Mouse (Mus musculus): Measurements from ENCODE around the gene Camta1. TPM values are rescaled to one million over a fixed set of nuclear protein-coding genes. Genes with fewer than 3 reads are reported as not detected.

Camta1 gene
- polyA plus RNA-seq, 2 experiments = 7.3 to 32.8 TPM

DNA sequence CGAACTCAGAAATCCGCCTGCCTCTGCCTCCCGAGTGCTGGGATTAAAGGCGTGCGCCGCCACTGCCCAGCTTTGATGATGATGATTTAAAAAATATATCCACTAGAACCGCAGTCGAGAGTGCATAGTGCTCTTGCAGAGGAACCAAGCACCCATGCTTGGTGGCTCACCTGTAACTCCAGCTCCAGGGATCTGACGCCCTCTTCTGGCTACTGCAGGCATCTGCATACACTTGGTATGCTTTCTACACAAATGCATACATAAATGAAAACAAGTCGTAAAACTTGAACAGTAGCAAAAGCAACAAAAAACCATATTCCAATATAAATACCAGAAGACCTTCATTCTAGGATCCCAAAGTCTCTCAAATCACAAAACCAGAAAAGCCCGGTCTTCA lies 896.1 kb downstream of the Camta1 start:
- 66% methylated on average over 11 of the region's 11 CpGs for WGBS (ENCODE audit: insufficient replicate concordance)
- no peak overlapping the region for H3K9ac ChIP-seq (replicated peaks)
- no peak for DNase-seq (ENCODE audit: low read depth in 3 of 3, low spot score in 3 of 3)

GRCm38 (mm10) chr4:150964635-150965554 lies 896.8 kb downstream of the Camta1 start:
- H3K4me3 ChIP-seq (ENCODE audit: insufficient read depth in 1 of 2, low read depth in 2 of 2, low read length in 2 of 2) = peak overlapping the region; percentile 11 to 19; a peak in 1 of 4 replicates
- peak; percentile 71; the same call in 1 of the 2 replicates for ATAC-seq (ENCODE audit: insufficient read depth)

More for the DNA sequence above, 896.1 kb downstream of the Camta1 start:
- ATAC-seq (ENCODE audit: insufficient read depth) = no peak
- Histone ChIP-seq H3K9me3 (ENCODE audit: control insufficient read depth, low read length) (no peaks in the 10 kb centered on the region), H3K27me3 (ENCODE audit: control insufficient read depth, insufficient read depth, low read length) (no peaks in the 10 kb centered on the region), H3K4me1 (replicated peaks; ENCODE audit: control insufficient read depth in 2 of 2, insufficient read depth in 2 of 2, low read length in 1 of 2) (peaks cover 0 to 4% of the 10 kb centered on the region in 2 experiments; a peak in 1 of 4 replicates), H3K27ac (no peak overlapping the region), H3K36me3 (replicated peaks; ENCODE audit: control insufficient read depth, insufficient read depth, low read depth) (no peaks in the 10 kb centered on the region), H3K4me3 (ENCODE audit: insufficient read depth in 1 of 2, low read depth in 2 of 2, low read length in 2 of 2) (no peak overlapping the region), H3K4me2 (ENCODE audit: low read depth) (no peak overlapping the region)
- no peak for TF ChIP-seq EP300 (IDR thresholded peaks at IDR 0.05; ENCODE audit: low read depth)

DNA sequence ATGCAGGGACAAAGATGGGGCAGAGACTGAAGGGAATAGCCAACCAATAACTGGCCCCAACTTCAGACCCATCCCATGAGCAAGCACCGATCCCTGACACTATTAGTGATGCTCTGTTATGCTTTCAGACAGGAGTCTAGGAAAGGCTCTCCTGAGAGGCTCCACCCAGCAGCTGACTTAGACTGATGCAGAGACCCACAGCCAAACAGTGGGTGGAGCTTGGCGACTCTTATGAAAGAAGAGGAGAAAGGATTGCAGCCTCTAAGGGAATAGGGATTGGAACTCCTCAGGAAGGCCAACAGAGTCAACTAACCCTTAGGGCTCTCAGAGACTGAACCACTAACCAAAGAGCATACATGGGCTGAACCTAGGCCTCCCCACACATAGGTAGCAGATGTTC lies 898.0 kb downstream of the Camta1 start:
- no peak overlapping the region for H3K4me2 ChIP-seq (ENCODE audit: low read depth)
- 58% methylated on average over 2 of the region's 2 CpGs for WGBS (ENCODE audit: insufficient replicate concordance)
- no peak for ATAC-seq (ENCODE audit: insufficient read depth)
- no peaks in the 10 kb centered on the region for H3K9me3 ChIP-seq (ENCODE audit: control insufficient read depth, low read length)
- no peak for DNase-seq (ENCODE audit: low read depth in 3 of 3, low spot score in 3 of 3)
- H3K4me3 ChIP-seq (ENCODE audit: insufficient read depth in 1 of 2, low read depth in 2 of 2, low read length in 2 of 2) = no peak overlapping the region
- no peaks in the 10 kb centered on the region for H3K36me3 ChIP-seq (replicated peaks; ENCODE audit: control insufficient read depth, insufficient read depth, low read depth)
- no peak overlapping the region for H3K9ac ChIP-seq (replicated peaks)
- H3K27ac ChIP-seq = no peak overlapping the region
- peaks cover 0 to 4% of the 10 kb centered on the region in 2 experiments; a peak in 2 of 4 replicates for H3K4me1 ChIP-seq (replicated peaks; ENCODE audit: control insufficient read depth in 2 of 2, insufficient read depth in 2 of 2, low read length in 1 of 2)
- no peaks in the 10 kb centered on the region for H3K27me3 ChIP-seq (ENCODE audit: control insufficient read depth, insufficient read depth, low read length)
- TF ChIP-seq EP300 (IDR thresholded peaks at IDR 0.05; ENCODE audit: low read depth) (no peak), CTCF (IDR thresholded peaks at IDR 0.05; ENCODE audit: low read depth) (no peak)

More at GRCm38 (mm10) chr4:150964635-150965554, 896.8 kb downstream of the Camta1 start:
- H3K36me3 ChIP-seq (replicated peaks; ENCODE audit: control insufficient read depth, insufficient read depth, low read depth) = no peaks in the 10 kb centered on the region
- no peak overlapping the region for H3K9ac ChIP-seq (replicated peaks)
- no peaks in the 10 kb centered on the region for H3K27me3 ChIP-seq (ENCODE audit: control insufficient read depth, insufficient read depth, low read length)
- TF ChIP-seq EP300 (IDR thresholded peaks at IDR 0.05; ENCODE audit: low read depth) (no peak), CTCF (IDR thresholded peaks at IDR 0.05; ENCODE audit: low read depth) (peak; percentile 87)
- peak; percentile 63 to 67 (median 64) for DNase-seq (ENCODE audit: low read depth in 3 of 3, low spot score in 3 of 3)
- no peak overlapping the region for H3K27ac ChIP-seq
- H3K4me1 ChIP-seq (replicated peaks; ENCODE audit: control insufficient read depth in 2 of 2, insufficient read depth in 2 of 2, low read length in 1 of 2) = peaks cover 0 to 4% of the 10 kb centered on the region in 2 experiments; a peak in 1 of 4 replicates
- no peaks in the 10 kb centered on the region for H3K9me3 ChIP-seq (ENCODE audit: control insufficient read depth, low read length)
- 7% methylated on average over 25 of the region's 25 CpGs for WGBS (ENCODE audit: insufficient replicate concordance)
- peak overlapping the region; percentile 48 for H3K4me2 ChIP-seq (ENCODE audit: low read depth)

DNA sequence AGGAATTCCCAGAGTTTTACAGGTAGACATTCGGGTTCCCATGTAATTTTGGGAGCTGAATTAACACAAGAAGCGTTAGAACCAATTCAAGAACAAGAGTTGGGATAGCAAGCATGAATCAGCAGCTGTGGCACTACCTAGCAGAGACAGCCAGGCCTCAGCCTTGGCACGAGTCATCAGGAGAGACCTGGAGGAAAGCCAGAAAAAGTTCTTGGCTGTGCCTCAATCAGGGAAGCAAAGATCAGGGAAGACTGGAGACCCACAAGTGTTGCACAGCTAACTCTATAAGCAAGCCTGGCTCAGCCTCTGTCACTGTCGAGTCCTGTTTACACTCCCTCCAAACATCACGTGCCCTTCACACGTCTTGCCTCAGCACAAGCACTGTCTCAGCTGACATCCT lies 899.4 kb downstream of the Camta1 start:
- Histone ChIP-seq H3K27me3 (ENCODE audit: control insufficient read depth, insufficient read depth, low read length) (no peaks in the 10 kb centered on the region), H3K9ac (replicated peaks) (no peak overlapping the region), H3K27ac (no peak overlapping the region), H3K4me3 (ENCODE audit: insufficient read depth in 1 of 2, low read depth in 2 of 2, low read length in 2 of 2) (no peak overlapping the region), H3K4me2 (ENCODE audit: low read depth) (no peak overlapping the region), H3K4me1 (replicated peaks; ENCODE audit: control insufficient read depth in 2 of 2, insufficient read depth in 2 of 2, low read length in 1 of 2) (peaks cover 0 to 4% of the 10 kb centered on the region in 2 experiments; a peak in 2 of 4 replicates), H3K9me3 (ENCODE audit: control insufficient read depth, low read length) (no peaks in the 10 kb centered on the region), H3K36me3 (replicated peaks; ENCODE audit: control insufficient read depth, insufficient read depth, low read depth) (no peaks in the 10 kb centered on the region)
- WGBS (ENCODE audit: insufficient replicate concordance) = 50% methylated on average over 6 of the region's 6 CpGs
- DNase-seq (ENCODE audit: low read depth in 3 of 3, low spot score in 3 of 3) = no peak
- ATAC-seq (ENCODE audit: insufficient read depth) = no peak
- no peak for TF ChIP-seq CTCF (IDR thresholded peaks at IDR 0.05; ENCODE audit: low read depth)
- no peak for TF ChIP-seq EP300 (IDR thresholded peaks at IDR 0.05; ENCODE audit: low read depth)

GRCm38 (mm10) chr4:150958536-150958935 lies 903.1 kb downstream of the Camta1 start:
- ATAC-seq (ENCODE audit: insufficient read depth) (no peak), DNase-seq (ENCODE audit: low read depth in 3 of 3, low spot score in 3 of 3) (no peak)
- H3K27ac ChIP-seq = no peak overlapping the region
- no peaks in the 10 kb centered on the region for H3K27me3 ChIP-seq (ENCODE audit: control insufficient read depth, insufficient read depth, low read length)
- no peaks in the 10 kb centered on the region; a peak in 1 of 4 replicates for H3K4me1 ChIP-seq (replicated peaks; ENCODE audit: control insufficient read depth in 2 of 2, insufficient read depth in 2 of 2, low read length in 1 of 2)
- TF ChIP-seq EP300 (IDR thresholded peaks at IDR 0.05; ENCODE audit: low read depth) (no peak), CTCF (IDR thresholded peaks at IDR 0.05; ENCODE audit: low read depth) (no peak)
- H3K9ac ChIP-seq (replicated peaks) = no peak overlapping the region
- WGBS (ENCODE audit: insufficient replicate concordance) = 48% methylated on average over 7 of the region's 7 CpGs
- no peaks in the 10 kb centered on the region for H3K36me3 ChIP-seq (replicated peaks; ENCODE audit: control insufficient read depth, insufficient read depth, low read depth)
- no peak overlapping the region for H3K4me2 ChIP-seq (ENCODE audit: low read depth)
- no peaks in the 10 kb centered on the region for H3K9me3 ChIP-seq (ENCODE audit: control insufficient read depth, low read length)
- no peak overlapping the region for H3K4me3 ChIP-seq (ENCODE audit: insufficient read depth in 1 of 2, low read depth in 2 of 2, low read length in 2 of 2)
